Mouse (Mus musculus) embryo, embryonic 11.5 days (tissue): ENCODE measurements around the gene Abhd13.

Source experiments
- DNase-seq: peaks from one replicate; pipeline ENCODE4 v3.0.0-alpha.2; 2012; ENCODE audit warnings: low read depth, low spot score

The Abhd13 gene

GRCm38 (mm10) chr8:10016252-10016651, 38.7 kb downstream of the Abhd13 start:
- no peak for DNase-seq

- no peak for DNase-seq
These were observed 39.7 kb downstream of the Abhd13 start for GRCm38 (mm10) chr8:10017231-10017630.

- DNase-seq = no peak
These were observed 53.0 kb downstream of the Abhd13 start for GRCm38 (mm10) chr8:10030320-10031060.

- no peak for DNase-seq
These were observed 53.7 kb downstream of the Abhd13 start for GRCm38 (mm10) chr8:10031177-10031576.

- DNase-seq = no peak
These were observed 63.4 kb downstream of the Abhd13 start for GRCm38 (mm10) chr8:10040866-10041265.
